Mouse (Mus musculus): Measurements from ENCODE around the gene Ube2o.

- TF ChIP-seq CTCF (conservative IDR thresholded peaks at IDR 0.05; ENCODE audit: low read length) (no peak), POU5F1 (IDR thresholded peaks at IDR 0.05; ENCODE audit: borderline replicate concordance, low read length) (no peak), NANOG (IDR thresholded peaks at IDR 0.05; ENCODE audit: borderline replicate concordance, low read length) (no peak)
Measured at GRCm38 (mm10) chr11:116497313-116497712, 83.9 kb downstream of the Ube2o start.

All from E14TG2a.4 (cell line).